Mouse (Mus musculus): Measurements from ENCODE around the gene Gm21897.

GRCm38 (mm10) chr16:15357766-15358165 lies 40.5 kb downstream of the Gm21897 start:
- TF ChIP-seq CTCF (IDR thresholded peaks at IDR 0.05; ENCODE audit: low read depth, low read length) (no peak), GATA1 (IDR thresholded peaks at IDR 0.05; ENCODE audit: borderline replicate concordance, low read length) (no peak), GATA2 (IDR thresholded peaks at IDR 0.05; ENCODE audit: borderline replicate concordance, low read depth, low read length) (no peak), TAL1 (conservative IDR thresholded peaks at IDR 0.05; ENCODE audit: low read depth, low read length) (no peak), POLR2AphosphoS5 (IDR thresholded peaks at IDR 0.05; ENCODE audit: insufficient replicate concordance, low read depth, low read length) (no peak)

Measured in G1E (cell line).